Mouse (Mus musculus) adrenal gland (tissue): ENCODE measurements around the gene Gsdma2.
"Not testable (repeated sequence)": the region's sequence is repeated elsewhere in the genome, so short reads cannot be mapped to it uniquely, and the experiment has no call there.

Experiments
- intact Hi-C: fragments of 180-260 bp; cut with DNase I; formaldehyde crosslinking; loops from one replicate; pipeline ENCODE4 v1.15.1; 2025

The Gsdma2 gene

DNA sequence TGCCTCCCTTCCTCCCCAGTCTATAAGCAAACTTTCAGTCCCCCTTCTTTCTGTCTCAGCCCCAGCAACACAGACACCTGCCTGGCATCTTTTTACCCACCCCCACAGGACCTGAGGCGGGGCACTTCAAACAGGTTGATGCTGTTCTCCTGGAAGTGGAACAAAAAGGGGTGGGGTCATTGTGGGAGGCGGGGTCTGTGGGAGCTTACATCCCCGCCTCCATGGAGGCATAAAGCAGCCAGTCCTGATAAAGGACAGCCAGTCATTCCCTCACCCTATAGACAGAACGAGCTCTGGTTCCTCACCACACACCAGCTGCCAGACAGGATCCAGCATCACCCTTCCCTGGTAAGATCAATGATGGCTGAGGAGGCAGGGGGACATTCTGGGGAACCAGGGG lies 17.5 kb downstream of the Gsdma2 start, which contains the start of gene Gsdma:
Gene Gsdma, plus strand, starts transcription at position 261 of the 400 bp plus-strand sequence.
- intact Hi-C loops, result no loop called here

GRCm38 (mm10) chr11:98668984-98669383 lies 22.4 kb downstream of the Gsdma2 start:
- intact Hi-C loops, result no loop called here

DNA sequence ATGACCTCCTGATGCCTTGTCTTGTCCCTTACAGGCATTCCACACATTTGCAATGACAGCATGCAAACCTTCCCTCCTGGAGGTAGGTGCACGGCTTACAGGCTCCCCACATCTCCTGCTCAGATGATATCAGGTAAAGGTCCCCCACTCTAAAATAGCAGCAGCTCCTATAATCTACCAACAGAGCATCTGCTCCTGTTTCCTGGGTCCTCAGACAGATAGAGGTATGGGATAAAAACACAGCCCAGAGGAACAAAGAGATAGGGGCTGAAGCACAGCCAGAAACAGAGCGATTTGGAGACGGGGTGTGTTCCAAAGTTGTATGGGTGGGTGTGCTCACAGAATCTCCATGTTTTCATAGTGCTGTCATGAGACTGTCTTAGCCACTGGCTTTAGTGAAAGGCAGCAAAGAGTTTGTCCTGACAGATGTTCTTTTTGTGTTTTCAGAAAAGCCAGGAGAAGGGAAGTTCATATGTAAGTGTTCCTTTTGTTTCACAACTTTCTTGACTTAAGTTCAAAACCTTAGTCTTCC lies 24.8 kb downstream of the Gsdma2 start:
- intact Hi-C loops, result no loop called here

- intact Hi-C loops, result no loop called here
These were observed 25.3 kb downstream of the Gsdma2 start for GRCm38 (mm10) chr11:98671857-98672256.

DNA sequence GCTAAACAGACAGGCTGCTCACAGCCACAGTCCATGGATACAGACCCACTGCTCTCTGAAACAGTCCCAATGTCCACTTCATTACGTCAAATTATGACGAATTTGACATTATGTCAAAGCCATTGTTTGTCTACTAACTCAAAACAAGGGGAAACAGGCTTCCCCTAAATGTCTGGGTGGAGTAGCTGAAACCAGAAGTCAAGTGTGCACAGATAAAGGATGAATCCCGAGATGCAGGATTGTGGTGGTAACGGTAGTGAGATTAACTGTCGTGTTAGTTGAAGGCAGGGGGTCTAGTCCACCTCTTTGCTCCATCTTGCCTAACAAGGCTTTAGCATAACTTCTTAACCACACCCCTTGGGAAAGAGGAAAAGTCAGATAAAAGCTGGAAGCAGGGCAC lies 25.9 kb downstream of the Gsdma2 start:
- intact Hi-C loops, result no loop called here

GRCm38 (mm10) chr11:98673136-98673535 lies 26.6 kb downstream of the Gsdma2 start:
- intact Hi-C loops, result not testable (repeated sequence)

DNA sequence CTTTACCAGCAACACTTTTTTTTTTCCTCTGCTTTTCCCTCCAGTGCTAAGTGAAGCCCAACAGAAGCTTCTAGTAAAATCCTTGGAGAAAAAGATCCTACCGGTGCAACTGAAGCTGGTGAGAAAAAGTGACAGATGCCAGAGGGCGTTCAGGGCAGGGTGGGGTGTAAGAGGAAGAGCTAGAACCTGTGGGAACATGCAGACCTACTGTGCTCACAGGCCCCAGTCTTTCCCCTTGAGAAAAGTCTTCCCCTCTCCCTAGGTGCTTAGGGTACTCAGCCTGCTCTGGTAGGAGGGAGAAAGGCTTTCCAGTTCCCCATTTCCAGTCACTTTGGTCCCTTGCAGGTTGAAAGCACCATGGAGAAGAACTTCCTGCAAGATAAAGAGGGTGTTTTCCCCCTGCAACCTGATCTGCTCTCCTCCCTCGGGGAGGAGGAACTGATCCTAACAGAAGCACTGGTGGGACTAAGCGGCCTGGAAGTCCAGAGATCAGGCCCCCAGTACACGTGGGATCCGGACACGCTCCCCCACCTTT lies 29.3 kb downstream of the Gsdma2 start:
- intact Hi-C loops, result no loop called here

DNA sequence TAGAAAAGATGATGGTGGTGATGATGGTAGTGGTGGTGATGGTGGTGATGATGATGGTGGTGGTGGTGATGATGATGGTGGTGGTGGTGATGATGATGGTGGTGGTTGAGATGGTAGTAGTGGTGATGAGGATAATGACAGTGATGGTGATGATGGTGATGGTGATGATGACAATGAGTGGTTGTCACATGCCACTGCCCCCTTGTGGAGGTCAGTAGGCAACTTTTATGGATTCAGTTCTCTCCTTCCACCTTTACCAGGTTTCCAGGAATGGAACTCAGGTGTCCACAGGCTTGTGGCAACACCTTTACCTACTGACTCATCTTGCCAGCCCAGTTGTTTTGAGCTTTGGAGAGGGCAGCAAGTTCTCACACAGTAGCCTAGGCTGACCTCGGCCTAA lies 33.5 kb downstream of the Gsdma2 start:
- intact Hi-C loops, result no loop called here

DNA sequence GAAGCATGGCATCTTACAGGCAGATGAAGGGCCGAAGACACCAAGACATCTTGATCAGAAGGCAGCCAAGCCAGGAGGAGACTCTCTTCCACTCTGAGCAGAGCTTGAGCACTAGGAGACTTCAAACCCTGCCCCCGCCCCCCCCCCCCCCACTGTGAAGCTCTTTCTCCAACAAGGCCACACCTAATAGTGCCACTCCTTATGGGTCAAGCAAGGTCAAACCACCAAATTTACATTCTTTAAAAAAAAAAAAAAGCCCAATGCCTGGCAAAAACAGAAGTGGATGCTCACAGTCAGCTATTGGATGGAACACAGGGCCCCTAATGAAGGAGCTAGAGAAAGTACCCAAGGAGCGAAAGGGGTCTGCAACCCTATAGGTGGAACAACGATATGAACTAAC lies 34.0 kb downstream of the Gsdma2 start:
- intact Hi-C loops, result not testable (repeated sequence)

DNA sequence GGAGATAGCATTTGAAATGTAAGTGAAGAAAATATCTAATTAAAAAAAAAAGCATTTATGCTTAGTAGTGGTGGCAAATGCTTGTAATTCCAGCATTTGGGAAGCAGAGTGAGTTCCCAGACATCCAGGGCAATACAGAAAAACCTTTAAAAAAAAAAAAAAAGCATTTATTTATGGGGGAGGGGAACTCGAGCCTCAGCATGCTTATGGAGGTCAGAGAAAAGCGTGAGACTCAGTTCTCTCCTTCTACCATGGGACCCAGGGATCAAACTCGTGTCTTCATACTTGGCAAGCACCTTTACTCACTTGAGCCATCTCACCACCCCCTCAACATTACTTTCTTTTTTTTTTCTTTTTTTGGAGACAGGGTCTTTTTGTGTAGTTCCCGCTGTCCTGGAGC lies 34.6 kb downstream of the Gsdma2 start:
- intact Hi-C loops, result no loop called here

GRCm38 (mm10) chr11:98681786-98682745 lies 35.5 kb downstream of the Gsdma2 start, which contains the start of gene Psmd3:
TSS of gene Psmd3 (plus strand) at chr11:98682554.
- intact Hi-C loops, result no loop called here

DNA sequence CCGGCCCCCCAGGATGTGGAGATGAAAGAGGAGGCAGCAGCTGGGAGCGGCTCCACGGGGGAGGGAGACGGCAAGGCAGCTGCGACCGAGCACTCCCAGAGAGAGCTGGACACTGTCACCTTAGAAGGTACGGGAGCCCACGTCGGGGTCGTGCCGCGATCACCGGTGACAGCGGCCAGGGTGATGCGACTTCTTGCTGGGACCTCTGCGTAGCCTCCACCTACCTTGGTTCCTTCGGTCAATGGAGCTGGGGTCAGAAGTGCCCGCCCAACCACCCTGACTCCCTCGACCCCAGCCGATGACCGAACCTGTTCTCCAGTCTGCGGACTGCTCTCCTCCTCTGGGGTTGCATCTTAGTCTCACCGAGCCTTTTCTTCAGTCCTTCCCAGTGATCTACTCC lies 36.3 kb downstream of the Gsdma2 start:
- intact Hi-C loops, result no loop called here

DNA sequence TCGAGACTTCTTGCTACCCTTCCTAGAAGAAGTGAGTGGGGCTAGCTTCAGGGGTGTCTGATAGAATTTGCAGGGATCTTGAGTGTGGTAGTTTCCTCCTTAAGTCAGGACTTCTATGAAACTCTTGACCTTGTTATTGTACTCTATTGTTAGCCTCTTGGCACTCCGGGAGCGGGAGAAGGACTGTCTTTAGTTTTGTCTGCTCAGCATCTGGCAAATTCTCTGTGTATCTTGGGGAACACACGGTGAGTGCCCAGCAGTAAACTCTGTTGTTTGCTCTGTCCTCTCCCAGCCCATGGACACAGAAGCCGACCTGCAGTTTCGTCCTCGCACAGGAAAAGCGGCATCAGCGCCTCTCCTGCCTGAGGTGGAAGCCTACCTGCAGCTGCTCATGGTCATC lies 39.1 kb downstream of the Gsdma2 start:
- intact Hi-C loops, result no loop called here

GRCm38 (mm10) chr11:98686976-98687375 lies 40.4 kb downstream of the Gsdma2 start:
- intact Hi-C loops, result no loop called here

DNA sequence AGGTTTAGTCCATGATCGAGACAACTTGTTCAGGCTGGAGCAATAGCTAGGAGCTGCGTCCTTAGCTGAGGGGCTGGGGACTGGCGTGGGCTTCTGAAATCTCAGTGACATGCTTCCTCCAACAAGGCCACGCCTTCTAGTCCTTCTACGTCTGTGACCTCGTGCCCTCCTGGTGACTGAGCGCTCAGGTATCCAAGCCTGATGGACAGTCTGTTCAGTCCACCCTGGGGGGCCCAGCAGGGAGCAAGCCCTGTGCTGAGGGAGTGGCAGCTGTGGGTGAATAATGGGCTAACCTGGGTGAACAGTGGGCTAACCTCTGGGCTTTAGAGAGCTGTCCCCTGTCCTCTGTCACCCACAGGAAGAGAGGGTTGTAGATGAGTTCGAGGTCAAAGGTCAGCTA lies 41.5 kb downstream of the Gsdma2 start:
- intact Hi-C loops, result no loop called here

DNA sequence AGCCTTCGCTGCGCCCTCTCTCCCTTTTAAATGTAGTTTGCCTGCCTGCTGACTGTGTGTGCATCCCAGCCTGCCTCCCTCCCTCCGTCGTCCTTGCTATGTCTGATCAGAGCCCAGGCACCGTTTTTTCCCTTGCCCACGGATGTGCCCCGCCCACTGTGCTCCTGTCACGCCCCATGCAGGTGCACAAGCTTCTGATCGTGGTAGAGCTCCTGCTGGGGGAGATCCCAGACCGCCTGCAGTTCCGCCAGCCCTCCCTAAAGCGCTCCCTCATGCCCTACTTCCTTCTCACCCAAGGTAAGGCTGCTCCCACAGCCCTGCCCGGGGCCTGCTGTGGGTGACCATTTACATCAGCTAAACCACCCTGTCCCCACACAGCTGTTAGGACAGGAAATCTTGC lies 46.6 kb downstream of the Gsdma2 start:
- intact Hi-C loops, result no loop called here

DNA sequence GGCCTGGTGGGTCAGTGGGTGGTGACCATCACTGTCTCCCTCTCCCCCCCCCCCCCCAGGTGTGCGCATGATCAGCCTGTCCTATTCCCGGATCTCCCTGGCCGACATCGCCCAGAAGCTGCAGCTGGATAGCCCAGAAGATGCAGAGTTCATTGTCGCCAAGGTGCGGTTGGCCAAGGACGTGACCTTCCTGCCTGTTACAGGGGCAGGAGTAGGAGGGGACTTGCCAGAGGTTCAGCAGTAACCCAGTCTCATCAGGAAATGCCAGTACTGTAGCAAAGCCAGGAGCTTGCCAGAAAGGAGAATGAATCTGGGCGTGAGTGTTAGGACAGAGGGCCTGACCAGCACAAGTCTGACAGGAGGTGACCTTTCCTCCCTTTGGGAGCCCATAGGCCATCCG lies 47.2 kb downstream of the Gsdma2 start:
- intact Hi-C loops, result no loop called here

GRCm38 (mm10) chr11:98694301-98694700 lies 47.7 kb downstream of the Gsdma2 start:
- intact Hi-C loops, result no loop called here

DNA sequence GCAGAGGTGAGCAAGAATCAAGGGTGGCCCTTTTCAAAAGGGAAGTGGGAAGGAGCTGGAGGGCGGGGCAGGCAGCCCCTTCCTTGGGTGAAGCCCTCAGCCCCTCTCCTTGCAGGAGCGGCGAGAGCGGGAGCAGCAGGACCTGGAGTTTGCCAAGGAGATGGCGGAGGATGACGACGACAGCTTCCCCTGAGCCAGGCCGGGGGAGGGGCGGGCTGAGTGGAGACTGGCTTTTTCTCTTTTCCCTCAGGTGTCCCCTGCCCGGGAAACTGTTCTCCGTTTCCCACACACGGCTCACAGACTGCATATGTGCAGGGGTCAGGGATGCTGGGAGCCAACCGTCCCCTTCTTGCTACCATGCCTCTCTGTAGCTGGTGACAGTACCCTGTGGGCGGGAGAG lies 48.8 kb downstream of the Gsdma2 start:
- intact Hi-C loops, result no loop called here

- intact Hi-C loops, result no loop called here
These were observed 50.1 kb downstream of the Gsdma2 start for GRCm38 (mm10) chr11:98696454-98697216.

DNA sequence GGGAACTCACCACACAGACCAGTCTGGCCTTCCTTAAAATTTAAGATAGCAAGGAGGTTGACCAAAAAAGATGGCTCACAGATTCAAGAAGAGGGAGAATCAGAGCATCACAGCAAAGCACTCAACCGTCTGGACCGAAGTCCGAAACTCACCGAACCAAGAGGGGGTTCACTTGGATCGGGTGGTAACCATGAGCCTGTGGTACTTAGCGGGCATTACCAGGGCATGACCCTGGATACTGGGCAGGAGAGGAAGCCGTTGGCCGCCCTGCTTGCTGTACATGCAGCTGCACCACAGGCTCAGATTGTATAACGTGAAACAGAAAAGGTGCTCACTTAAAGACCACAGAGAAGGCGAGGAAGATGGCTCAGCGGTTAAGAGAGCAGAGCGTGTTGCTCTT lies 50.7 kb downstream of the Gsdma2 start:
- intact Hi-C loops, result no loop called here
